In genomic region chr12:112947307-112947706, GRCm38 (mm10) we compare ENCODE assay signal across 9 mouse cellular contexts. TPM values are rescaled to one million over a fixed set of nuclear protein-coding genes. Genes with fewer than 3 reads are reported as not detected.
A peak's percentile ranks its signal among the peaks of the same experiment; 100 is the strongest.
DNase-seq lines count a peak whose midpoint lies in the region; ATAC-seq and TF ChIP-seq lines count a peak whose summit lies in the region.
"Had no signal": no experiment of that assay in that cellular context is flagged by ENCODE, and none has a peak within 500 bp of the region (broad histone marks: within the 10 kb centered on the region; RNA-seq: fewer than 3 reads in every experiment).

No protein-coding gene starts in this region.

- no peaks in the 10 kb centered on the region for H3K27me3 ChIP-seq in liver, adult 2 months (ENCODE audit: control insufficient read depth, insufficient read depth, low read length)
- H3K27me3 ChIP-seq in liver, embryonic 12.5 days (replicated peaks), result peaks cover 69% of the 10 kb centered on the region
- H3K27me3 ChIP-seq in embryonic facial prominence, embryonic 15.5 days, result no peaks in the 10 kb centered on the region
- no peaks in the 10 kb centered on the region for H3K27me3 ChIP-seq in stomach, embryonic 16.5 days (ENCODE audit: control insufficient read depth, insufficient read depth, low read length)
- no peaks in the 10 kb centered on the region for H3K27me3 ChIP-seq in midbrain, embryonic 14.5 days (ENCODE audit: control insufficient read depth, insufficient read depth, low read length)
- H3K27me3 ChIP-seq: Patski had no signal

- peak; percentile 64 for DNase-seq in cerebellum, adult 9-10 months
- DNase-seq in cerebellum, adult 11-12 months, result no peak
- peak; percentile 16 for DNase-seq in liver, adult 2 months (ENCODE audit: extremely low read depth, low read depth, low spot score)
- DNase-seq in midbrain, embryonic 14.5 days, result no peak
- no peak for DNase-seq in gastrocnemius, postnatal 4 days (ENCODE audit: low spot score in 2 of 2)

- H3K9ac ChIP-seq in liver, adult 2 months (ENCODE audit: low read depth, low read length), result no peak overlapping the region
- no peak overlapping the region for H3K9ac ChIP-seq in liver, embryonic 12.5 days
- no peak overlapping the region for H3K9ac ChIP-seq in embryonic facial prominence, embryonic 15.5 days
- no peak overlapping the region for H3K9ac ChIP-seq in stomach, embryonic 16.5 days (ENCODE audit: low read length)
- H3K9ac ChIP-seq in midbrain, embryonic 14.5 days (replicated peaks; ENCODE audit: low read length), result no peak overlapping the region

- WGBS in liver, adult 2 months, result 39% methylated on average over 4 of the region's 4 CpGs
- 24% methylated on average over 4 of the region's 4 CpGs for whole genome bisulfite sequencing in liver, embryonic 12.5 days (ENCODE audit: insufficient replicate concordance)
- WGBS in embryonic facial prominence, embryonic 15.5 days, result 26% methylated on average over 4 of the region's 4 CpGs
- 25% methylated on average over 4 of the region's 4 CpGs for WGBS in stomach, embryonic 16.5 days
- WGBS in midbrain, embryonic 14.5 days, result 27% methylated on average over 4 of the region's 4 CpGs

- TF ChIP-seq POLR2A in liver, adult 2 months (IDR thresholded peaks at IDR 0.05; ENCODE audit: extremely low read depth, insufficient read depth, low read length), result no peak

- no peaks in the 10 kb centered on the region for H3K79me2 ChIP-seq in liver, adult 2 months (ENCODE audit: control insufficient read depth, insufficient read depth, low read length)

- H3K9me3 ChIP-seq in liver, embryonic 12.5 days (replicated peaks), result no peaks in the 10 kb centered on the region
- H3K9me3 ChIP-seq in embryonic facial prominence, embryonic 15.5 days (replicated peaks), result no peaks in the 10 kb centered on the region
- no peaks in the 10 kb centered on the region for H3K9me3 ChIP-seq in stomach, embryonic 16.5 days (replicated peaks; ENCODE audit: control insufficient read depth, low read length)
- no peaks in the 10 kb centered on the region for H3K9me3 ChIP-seq in midbrain, embryonic 14.5 days (ENCODE audit: control insufficient read depth, low read length)

- H3K27ac ChIP-seq in liver, adult 2 months (replicated peaks; ENCODE audit: insufficient read depth, low read depth, low read length), result no peak overlapping the region
- H3K27ac ChIP-seq in liver, embryonic 12.5 days, result no peak overlapping the region
- peak overlapping the region; percentile 51; the same call in 1 of the 2 replicates for H3K27ac ChIP-seq in embryonic facial prominence, embryonic 15.5 days (replicated peaks)
- H3K27ac ChIP-seq in stomach, embryonic 16.5 days (ENCODE audit: low read length), result peak overlapping the region; percentile 33; the same call in 1 of the 2 replicates
- H3K27ac ChIP-seq in midbrain, embryonic 14.5 days (replicated peaks; ENCODE audit: low read depth, low read length), result no peak overlapping the region

- no peak for ATAC-seq in liver, embryonic 12.5 days
- ATAC-seq in embryonic facial prominence, embryonic 15.5 days (ENCODE audit: insufficient number of reproducible peaks, low FRiP score, low TSS enrichment, low read depth), result no peak
- no peak for ATAC-seq in stomach, embryonic 16.5 days (ENCODE audit: insufficient read depth, low FRiP score)
- no peak for ATAC-seq in midbrain, embryonic 14.5 days (ENCODE audit: low FRiP score, low TSS enrichment)
- ATAC-seq: Patski had no signal

- no peak overlapping the region for H3K4me2 ChIP-seq in liver, embryonic 12.5 days
- H3K4me2 ChIP-seq in embryonic facial prominence, embryonic 15.5 days (replicated peaks), result no peak overlapping the region
- H3K4me2 ChIP-seq in stomach, embryonic 16.5 days (ENCODE audit: low read depth, low read length), result no peak overlapping the region
- no peak overlapping the region for H3K4me2 ChIP-seq in midbrain, embryonic 14.5 days (ENCODE audit: low read length)

- H3K36me3 ChIP-seq in liver, adult 2 months (ENCODE audit: control insufficient read depth, insufficient read depth, low read length), result no peaks in the 10 kb centered on the region
- H3K36me3 ChIP-seq in liver, embryonic 12.5 days, result no peaks in the 10 kb centered on the region
- H3K36me3 ChIP-seq in embryonic facial prominence, embryonic 15.5 days, result no peaks in the 10 kb centered on the region
- no peaks in the 10 kb centered on the region for H3K36me3 ChIP-seq in stomach, embryonic 16.5 days (ENCODE audit: control insufficient read depth, insufficient read depth, low read length)
- H3K36me3 ChIP-seq in midbrain, embryonic 14.5 days (ENCODE audit: control insufficient read depth, insufficient read depth, low read length), result no peaks in the 10 kb centered on the region

- peak; percentile 68 for TF ChIP-seq CTCF in liver, adult 2 months (IDR thresholded peaks at IDR 0.05; ENCODE audit: low read depth, low read length)

- no peaks in the 10 kb centered on the region; the same call in 1 of the 2 replicates for H3K4me1 ChIP-seq in liver, adult 2 months (ENCODE audit: control insufficient read depth, insufficient read depth, low read length)
- peaks cover 28% of the 10 kb centered on the region for H3K4me1 ChIP-seq in liver, embryonic 12.5 days
- H3K4me1 ChIP-seq in embryonic facial prominence, embryonic 15.5 days, result peaks cover 27% of the 10 kb centered on the region
- peaks cover 12% of the 10 kb centered on the region for H3K4me1 ChIP-seq in stomach, embryonic 16.5 days (ENCODE audit: control insufficient read depth, insufficient read depth, low read length)
- H3K4me1 ChIP-seq in midbrain, embryonic 14.5 days (ENCODE audit: control insufficient read depth, insufficient read depth, low read length), result peaks cover 18% of the 10 kb centered on the region

- no peak overlapping the region for H3K4me3 ChIP-seq in liver, adult 2 months (ENCODE audit: insufficient read depth, low read depth, low read length)
- H3K4me3 ChIP-seq in liver, embryonic 12.5 days, result no peak overlapping the region
- H3K4me3 ChIP-seq in embryonic facial prominence, embryonic 15.5 days (replicated peaks), result no peak overlapping the region
- no peak overlapping the region for H3K4me3 ChIP-seq in stomach, embryonic 16.5 days (replicated peaks; ENCODE audit: low read length)
- H3K4me3 ChIP-seq in midbrain, embryonic 14.5 days (replicated peaks; ENCODE audit: low read depth, low read length), result no peak overlapping the region

RNA-seq across cellular contexts. Expression of gene Nudt14, which starts 5.4 kb away (rescaled TPM):
- 17.7 and 21.2 TPM in 2 replicates for total RNA-seq in liver, adult 2 months (2014; rRNA removed)
- 29.3 and 36.3 TPM in 2 replicates for polyA plus RNA-seq in liver, adult 2 months (2012; rRNA removed)
- polyA plus RNA-seq in liver, embryonic 12.5 days (2016; fragmentation: Nextera tagmentation; extraction: Ambion mirVana), result 21.4 and 21.7 TPM in 2 replicates
- polyA plus RNA-seq in embryonic facial prominence, embryonic 15.5 days (2015; fragmentation: Nextera tagmentation; extraction: Ambion mirVana), result 93.4 and 94.7 TPM in 2 replicates
- polyA plus RNA-seq in stomach, embryonic 16.5 days (2015; fragmentation: Nextera tagmentation; extraction: Ambion mirVana), result 80.2 and 81.9 TPM in 2 replicates
- polyA plus RNA-seq in midbrain, embryonic 14.5 days (2014; fragmentation: Nextera tagmentation; extraction: Ambion mirVana), result 53.2 and 59.4 TPM in 2 replicates
- 10 to 100 TPM; 23.7 to 27.2 TPM for total RNA-seq in gastrocnemius, postnatal 4 days (2021)

RNA-seq across cellular contexts. Expression of gene Jag2, which starts 17.7 kb away (rescaled TPM):
- total RNA-seq in liver, adult 2 months (2014; rRNA removed), result under 0.01 and 0.27 TPM in 2 replicates
- polyA plus RNA-seq in liver, adult 2 months (2012; rRNA removed), result 0.13 and 0.29 TPM in 2 replicates
- 0.57 and 0.64 TPM in 2 replicates for polyA plus RNA-seq in liver, embryonic 12.5 days (2016; fragmentation: Nextera tagmentation; extraction: Ambion mirVana)
- 13.0 and 14.3 TPM in 2 replicates for polyA plus RNA-seq in embryonic facial prominence, embryonic 15.5 days (2015; fragmentation: Nextera tagmentation; extraction: Ambion mirVana)
- polyA plus RNA-seq in stomach, embryonic 16.5 days (2015; fragmentation: Nextera tagmentation; extraction: Ambion mirVana), result 5.1 and 6.4 TPM in 2 replicates
- 15.1 and 18.5 TPM in 2 replicates for polyA plus RNA-seq in midbrain, embryonic 14.5 days (2014; fragmentation: Nextera tagmentation; extraction: Ambion mirVana)
- 10 to 100 TPM; 60.4 to 60.8 TPM for total RNA-seq in gastrocnemius, postnatal 4 days (2021)

RNA-seq across cellular contexts. Expression of gene Btbd6, which starts 29.0 kb away (rescaled TPM):
- 5.2 and 7.9 TPM in 2 replicates for total RNA-seq in liver, adult 2 months (2014; rRNA removed)
- 17.8 and 18.9 TPM in 2 replicates for polyA plus RNA-seq in liver, adult 2 months (2012; rRNA removed)
- 9.2 and 10.1 TPM in 2 replicates for polyA plus RNA-seq in liver, embryonic 12.5 days (2016; fragmentation: Nextera tagmentation; extraction: Ambion mirVana)
- 28.9 and 31.5 TPM in 2 replicates for polyA plus RNA-seq in embryonic facial prominence, embryonic 15.5 days (2015; fragmentation: Nextera tagmentation; extraction: Ambion mirVana)
- 16.2 and 20.6 TPM in 2 replicates for polyA plus RNA-seq in stomach, embryonic 16.5 days (2015; fragmentation: Nextera tagmentation; extraction: Ambion mirVana)
- 49.8 and 54.3 TPM in 2 replicates for polyA plus RNA-seq in midbrain, embryonic 14.5 days (2014; fragmentation: Nextera tagmentation; extraction: Ambion mirVana)
- total RNA-seq in gastrocnemius, postnatal 4 days (2021), result 10 to 100 TPM; 18.4 to 19.4 TPM

RNA-seq across cellular contexts. Expression of gene Brf1, which starts 53.2 kb away (rescaled TPM):
- 17.1 and 19.6 TPM in 2 replicates for total RNA-seq in liver, adult 2 months (2014; rRNA removed)
- polyA plus RNA-seq in liver, adult 2 months (2012; rRNA removed), result 26.2 and 31.5 TPM in 2 replicates
- polyA plus RNA-seq in liver, embryonic 12.5 days (2016; fragmentation: Nextera tagmentation; extraction: Ambion mirVana), result 46.2 and 47.1 TPM in 2 replicates
- polyA plus RNA-seq in embryonic facial prominence, embryonic 15.5 days (2015; fragmentation: Nextera tagmentation; extraction: Ambion mirVana), result 62.4 and 70.9 TPM in 2 replicates
- polyA plus RNA-seq in stomach, embryonic 16.5 days (2015; fragmentation: Nextera tagmentation; extraction: Ambion mirVana), result 50.3 and 53.9 TPM in 2 replicates
- polyA plus RNA-seq in midbrain, embryonic 14.5 days (2014; fragmentation: Nextera tagmentation; extraction: Ambion mirVana), result 37.7 and 55.1 TPM in 2 replicates
- 10 to 100 TPM; 44.2 to 52.2 TPM for total RNA-seq in gastrocnemius, postnatal 4 days (2021)

Comparison
In these comparisons a context has a peak if more than half of its experiments do, and no peak if none do; other contexts are left out.
1. DNase-seq: peak in cerebellum, adult 9-10 months (single experiment) and liver, adult 2 months (single experiment); none in cerebellum, adult 11-12 months (single experiment), midbrain, embryonic 14.5 days (single experiment) and gastrocnemius, postnatal 4 days (0 of 2).
2. H3K27ac ChIP-seq: peak in embryonic facial prominence, embryonic 15.5 days (single experiment) and stomach, embryonic 16.5 days (single experiment); none in liver, adult 2 months (single experiment), liver, embryonic 12.5 days (single experiment) and midbrain, embryonic 14.5 days (single experiment).